Mouse (Mus musculus) testis, adult 2 months (tissue): ENCODE measurements at regions not wholly inside any gene's neighbourhood (a gene's known extent, or its start where the extent isn't known, plus 50 kb on each side); places are given as distances from the start of the nearest gene placed in this dataset.

Source experiments
- CTCF ChIP-seq: fragments of 200-500 bp; IDR thresholded peaks from 2 replicates; pipeline ENCODE4 v1.5.1; 2012; ENCODE audit warnings: low read depth, mild to moderate bottlenecking, inconsistent platforms, low read length, moderate library complexity; ENCODE audit not compliant: control insufficient read depth, insufficient read depth, insufficient replicate concordance
- POLR2A ChIP-seq: fragments of 200-500 bp; IDR thresholded peaks from 2 replicates; pipeline ENCODE4 v1.6.1; 2012; ENCODE audit warnings: low read depth, mild to moderate bottlenecking, inconsistent platforms, low read length, moderate library complexity; ENCODE audit not compliant: control insufficient read depth

- TF ChIP-seq CTCF (no peak), POLR2A (no peak)
Observed at GRCm38 (mm10) chr4:55733223-55733622, 201.0 kb upstream of the Klf4 start.
